Mouse (Mus musculus) kidney, adult 11 months (tissue): ENCODE measurements at regions not wholly inside any gene's neighbourhood (a gene's known extent, or its start where the extent isn't known, plus 50 kb on each side); places are given as distances from the start of the nearest gene placed in this dataset.

ENCODE experiments used
- DNase-seq: peaks from one replicate; pipeline ENCODE4 v3.0.0; 2022

DNA sequence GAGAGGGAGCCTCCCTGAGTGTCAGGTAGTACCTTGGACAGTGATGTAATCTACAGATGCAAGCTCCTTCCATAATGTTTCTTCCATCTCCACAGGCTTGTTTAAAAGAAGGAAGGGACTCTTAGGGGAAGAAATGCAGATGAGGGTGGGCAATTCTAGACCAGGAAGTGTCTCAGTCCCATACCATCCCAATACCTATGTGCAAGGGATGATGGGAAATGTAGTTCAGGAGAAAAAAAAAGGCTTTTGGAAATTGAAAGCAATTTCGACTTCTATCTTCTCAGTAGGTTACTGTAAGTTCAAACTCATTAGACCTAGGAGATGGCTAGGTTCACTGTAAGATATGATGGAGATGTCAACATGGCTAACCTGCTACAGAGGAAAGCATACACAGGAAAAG, 68.3 kb downstream of the Cd83 start:
- no peak for DNase-seq

DNA sequence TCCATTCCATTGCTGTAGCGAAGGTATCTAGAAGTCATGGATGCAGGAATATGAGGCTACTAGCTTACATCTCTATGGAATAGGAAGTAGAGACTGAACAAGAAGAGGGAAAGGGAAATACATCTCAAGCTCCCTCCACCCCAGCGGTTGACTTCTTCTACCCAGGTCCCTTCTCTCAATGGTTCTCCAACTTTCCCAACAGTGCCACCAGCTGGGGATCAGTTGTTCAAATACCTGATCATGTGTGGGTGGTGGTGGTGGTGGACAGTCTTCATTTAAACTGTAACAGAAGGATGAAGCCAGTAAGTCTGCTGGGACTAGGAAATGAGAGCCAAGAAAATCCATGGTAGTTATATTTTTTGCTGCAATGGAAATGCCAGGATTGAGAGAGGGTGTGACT, 70.4 kb downstream of the Cd83 start:
- DNase-seq, result no peak

DNA sequence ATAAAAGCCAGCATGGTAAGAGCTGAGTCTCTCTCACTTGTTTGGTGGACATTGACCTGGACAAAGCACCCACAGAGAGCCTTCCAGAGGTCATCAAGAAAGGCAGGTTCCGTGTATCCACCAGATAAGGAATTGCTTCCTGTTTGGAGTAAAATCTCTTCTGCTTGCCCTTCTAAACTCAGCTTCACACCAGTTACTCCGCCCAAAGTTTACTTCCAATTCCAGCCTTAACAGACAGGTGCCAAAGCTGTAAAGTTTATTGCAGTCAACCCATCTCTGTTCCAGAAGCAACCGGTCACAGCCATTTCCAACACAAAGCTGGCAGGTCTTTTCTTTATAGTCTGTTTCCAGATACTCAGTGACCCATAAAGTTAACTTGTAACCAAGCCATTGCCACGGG, 76.4 kb downstream of the Cd83 start:
- peak; percentile 68 for DNase-seq

DNA sequence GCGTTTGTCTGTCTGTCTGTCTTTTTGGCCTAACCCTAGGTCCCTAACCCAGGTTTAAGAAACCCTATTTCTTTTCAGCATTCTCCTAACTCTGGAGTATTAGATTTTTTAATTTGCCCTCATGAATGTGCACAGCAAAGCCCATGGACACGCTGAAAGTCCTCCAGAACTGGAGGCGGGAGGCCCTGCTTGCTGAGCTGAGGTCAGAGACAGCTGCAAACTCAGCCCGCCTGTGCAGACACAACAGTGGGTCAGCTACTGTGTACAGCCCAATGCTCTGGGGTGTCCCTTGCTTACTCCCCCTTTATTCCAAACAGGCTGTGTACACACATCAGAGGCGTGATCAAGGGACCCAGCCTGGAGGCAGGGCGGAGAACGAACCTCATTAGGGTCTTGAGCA, 76.8 kb downstream of the Cd83 start:
- DNase-seq, result peak; percentile 24

DNA sequence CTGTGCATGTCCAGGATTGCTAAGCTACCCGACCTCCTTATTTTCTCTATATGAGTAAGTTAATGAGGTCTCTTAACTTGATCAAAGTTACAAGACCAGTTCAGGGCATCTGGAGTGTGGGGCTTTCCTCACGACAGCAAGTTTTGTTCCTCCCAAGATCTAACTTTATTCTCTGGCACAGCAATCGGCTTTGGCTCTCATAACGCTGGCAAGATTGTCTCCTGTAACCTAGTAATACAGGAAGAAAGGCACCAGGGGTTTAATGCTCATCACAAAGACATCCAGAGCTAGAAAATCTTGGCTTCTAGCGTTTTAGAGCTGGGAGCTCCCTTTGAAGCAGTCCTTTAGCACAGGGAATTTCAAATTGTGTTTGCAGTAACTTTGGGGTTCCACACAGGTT, 77.5 kb downstream of the Cd83 start:
- DNase-seq, result no peak

DNA sequence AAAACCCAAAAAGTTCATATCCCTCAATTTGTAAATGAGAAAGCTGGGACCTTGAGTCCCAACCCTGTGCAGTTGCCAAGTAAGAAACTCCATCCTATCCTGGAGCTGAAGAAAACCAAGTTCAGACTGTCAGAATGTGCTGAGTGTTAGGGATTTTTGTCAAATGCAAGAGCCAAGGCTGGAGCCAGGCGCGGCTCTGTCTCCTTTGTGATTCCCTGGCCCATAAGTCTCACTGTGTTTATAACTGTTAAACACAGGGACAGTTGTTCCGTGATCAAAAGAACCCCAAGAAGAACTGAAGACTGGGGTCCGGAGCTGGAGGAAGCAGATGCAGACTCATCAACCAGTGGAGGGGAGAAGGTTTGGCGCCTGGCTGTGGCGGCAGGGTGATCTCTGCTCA, 78.0 kb downstream of the Cd83 start:
- DNase-seq, result peak; percentile 23

DNA sequence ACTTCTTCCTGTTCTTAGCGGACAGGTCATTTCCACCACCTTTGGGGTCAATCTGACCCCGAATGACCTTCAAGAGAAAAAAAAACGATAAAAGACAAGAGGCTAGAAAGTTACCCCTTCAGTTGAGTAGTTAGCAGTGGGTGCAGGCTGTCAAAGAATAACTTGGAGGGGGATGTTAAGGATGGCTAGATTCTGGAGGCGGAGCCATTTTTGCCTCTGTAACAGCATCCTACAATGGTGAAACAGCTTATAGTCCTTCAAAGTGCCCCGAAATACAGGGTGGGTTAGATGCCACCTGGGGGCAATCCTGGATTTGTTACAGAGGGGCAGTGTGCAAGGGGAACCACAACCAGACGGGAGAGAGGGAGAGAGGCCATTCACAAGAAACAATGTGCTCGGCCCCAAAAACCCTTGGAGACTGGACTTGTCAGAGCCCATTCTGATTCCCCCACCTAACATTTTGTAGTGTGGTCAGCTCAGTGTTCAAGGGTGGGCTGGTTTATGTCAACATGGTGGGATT, 79.1 kb downstream of the Cd83 start:
- DNase-seq, result peak; percentile 49

DNA sequence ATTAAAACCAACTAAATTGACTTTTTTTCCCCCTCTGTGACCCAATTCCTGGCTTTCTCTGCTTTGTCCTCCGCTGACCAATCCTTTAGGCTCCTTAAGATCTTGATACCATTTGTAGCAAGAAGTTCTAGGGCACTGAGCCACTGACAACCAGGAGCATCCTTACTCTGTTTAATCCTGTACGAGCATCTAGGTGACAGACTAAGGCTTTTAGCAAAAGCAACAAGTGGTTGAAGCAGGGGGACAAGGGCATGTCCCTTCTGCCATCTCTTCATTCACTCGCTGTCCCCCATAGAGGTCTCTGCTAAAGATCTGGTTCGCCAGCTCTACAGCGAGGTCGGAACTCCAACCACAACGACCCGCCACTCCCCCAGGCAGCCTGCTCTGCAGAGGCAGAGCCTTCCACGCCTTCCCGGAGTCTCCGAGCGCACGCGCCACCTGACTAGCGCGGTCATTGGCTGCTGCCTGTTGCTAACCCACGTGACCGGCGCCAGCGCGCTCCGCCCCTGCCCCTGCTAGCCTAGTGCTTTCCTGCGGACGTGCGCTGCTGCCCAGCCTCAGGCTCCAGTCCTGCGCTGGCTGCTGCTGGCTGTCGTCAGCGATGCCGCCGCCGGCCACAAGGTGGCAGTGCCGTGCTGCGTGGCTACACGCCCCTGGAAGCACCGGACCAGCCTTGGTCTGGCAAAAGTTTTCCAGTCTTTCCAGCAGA, 79.7 kb downstream of the Cd83 start:
- DNase-seq, result peak; percentile 99

DNA sequence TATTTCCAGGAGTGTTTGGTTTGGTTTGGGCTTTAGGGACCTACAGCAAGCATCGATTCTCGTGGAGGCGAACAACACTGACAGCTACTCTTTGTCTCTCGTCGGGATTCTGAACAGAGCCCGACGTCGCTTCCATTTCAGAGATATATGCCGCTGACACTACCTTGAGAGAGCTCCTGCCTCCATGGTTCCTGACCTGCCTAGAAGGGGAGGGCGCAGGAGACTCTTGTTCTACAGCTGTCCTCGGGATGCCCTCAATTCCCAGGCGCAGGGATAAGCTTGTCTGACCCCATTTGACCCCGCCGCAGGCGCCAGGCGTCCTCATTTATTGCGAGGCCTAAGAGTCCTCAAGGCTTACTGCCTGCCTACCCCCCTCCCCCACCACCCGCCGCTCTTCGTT, 80.5 kb downstream of the Cd83 start:
- DNase-seq, result peak; percentile 53

DNA sequence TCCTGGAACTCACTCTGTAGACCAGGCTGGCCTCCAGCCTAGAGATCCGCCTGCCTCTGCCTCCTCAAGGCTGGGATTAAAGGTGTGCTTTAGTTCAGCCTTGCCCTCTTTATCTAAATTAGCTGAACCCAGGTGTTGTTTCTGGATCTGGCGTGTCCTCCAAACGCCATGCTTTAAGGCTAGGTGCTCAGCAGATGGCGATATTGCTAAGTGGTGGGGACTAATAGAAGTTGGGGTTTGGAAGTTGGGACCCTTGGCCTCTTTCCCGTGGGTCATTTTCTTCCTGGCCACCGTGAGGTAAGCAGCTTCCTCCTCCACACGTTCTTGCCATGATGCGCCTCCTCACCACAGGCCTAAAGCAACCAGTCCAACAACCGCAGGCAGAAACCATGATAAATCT, 91.3 kb downstream of the Cd83 start:
- no peak for DNase-seq

DNA sequence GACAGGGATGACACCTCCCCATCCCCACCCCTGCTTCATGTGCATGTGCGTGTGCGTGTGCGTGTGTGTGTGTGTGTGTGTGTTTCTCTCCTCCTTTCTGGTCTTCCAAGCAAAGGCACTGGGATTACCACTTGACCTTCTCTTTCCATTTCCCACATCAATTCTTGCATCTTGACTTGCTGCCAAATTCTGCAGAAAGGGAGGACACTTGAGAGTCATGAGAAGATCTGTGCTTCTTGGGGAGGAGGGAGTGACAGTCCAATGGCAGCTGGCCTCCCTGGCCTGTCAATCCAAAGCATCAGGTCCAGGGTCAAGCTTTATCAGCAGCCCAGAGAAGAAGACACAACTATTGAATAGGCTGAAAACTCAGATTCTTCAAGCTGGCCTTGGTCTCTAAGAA, 102.7 kb downstream of the Cd83 start:
- no peak for DNase-seq

DNA sequence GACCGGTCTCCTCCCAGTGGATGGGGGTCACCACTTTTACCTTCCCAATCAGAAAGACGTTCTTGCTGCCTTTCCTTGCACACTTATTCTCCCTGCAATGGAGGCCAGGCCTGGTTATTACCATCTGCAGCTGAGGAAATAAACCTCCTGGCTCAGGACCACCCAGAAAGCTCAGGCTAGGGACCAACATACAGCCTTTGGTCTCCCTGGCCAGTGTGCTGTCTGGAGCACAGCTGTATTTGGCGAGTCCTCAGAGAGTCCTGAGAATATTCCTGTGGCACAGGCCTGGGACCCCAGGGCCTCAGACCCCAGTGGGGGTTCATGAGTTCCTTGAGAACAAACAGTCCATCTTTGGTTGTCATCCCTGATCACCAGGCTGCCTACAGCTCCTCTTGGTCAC, 107.4 kb downstream of the Cd83 start:
- DNase-seq, result no peak

DNA sequence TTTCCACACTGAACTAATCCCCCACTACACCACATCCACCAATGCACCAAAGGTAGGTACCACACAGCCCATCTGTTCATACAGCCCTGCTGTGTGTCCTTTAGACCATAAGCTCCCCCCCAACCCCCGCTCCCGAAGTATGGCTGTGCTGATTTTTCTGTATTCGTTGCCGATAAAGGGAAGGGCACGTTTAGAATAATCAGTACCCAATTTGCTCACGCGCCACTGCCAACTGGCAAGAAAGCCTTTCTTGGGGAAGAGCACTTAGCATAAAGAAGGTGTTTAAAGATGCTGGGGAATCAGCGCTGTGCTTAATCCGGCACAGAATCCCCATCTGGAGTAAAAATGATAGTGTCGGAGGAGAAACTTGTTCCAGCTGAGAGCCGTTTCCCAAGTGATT, 111.4 kb downstream of the Cd83 start:
- no peak for DNase-seq

DNA sequence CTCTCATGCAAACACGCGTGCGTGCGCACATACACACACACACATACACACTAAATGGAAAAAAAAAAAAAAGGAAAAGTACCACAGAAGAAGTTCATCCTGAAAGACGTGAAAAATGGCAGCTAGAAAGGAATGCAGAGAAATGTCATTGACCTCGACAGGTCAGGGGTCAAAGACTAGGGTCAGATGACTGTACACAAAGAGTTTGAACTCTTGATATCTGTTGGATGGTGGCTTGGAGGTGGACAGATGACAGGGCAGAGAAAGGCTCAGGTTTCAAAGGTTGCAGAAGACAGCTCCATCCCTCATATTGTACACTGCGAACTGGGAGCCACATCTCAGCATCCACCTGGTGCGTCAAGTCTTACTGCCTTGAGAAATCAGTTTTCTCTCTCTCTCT, 112.5 kb downstream of the Cd83 start:
- DNase-seq, result no peak

DNA sequence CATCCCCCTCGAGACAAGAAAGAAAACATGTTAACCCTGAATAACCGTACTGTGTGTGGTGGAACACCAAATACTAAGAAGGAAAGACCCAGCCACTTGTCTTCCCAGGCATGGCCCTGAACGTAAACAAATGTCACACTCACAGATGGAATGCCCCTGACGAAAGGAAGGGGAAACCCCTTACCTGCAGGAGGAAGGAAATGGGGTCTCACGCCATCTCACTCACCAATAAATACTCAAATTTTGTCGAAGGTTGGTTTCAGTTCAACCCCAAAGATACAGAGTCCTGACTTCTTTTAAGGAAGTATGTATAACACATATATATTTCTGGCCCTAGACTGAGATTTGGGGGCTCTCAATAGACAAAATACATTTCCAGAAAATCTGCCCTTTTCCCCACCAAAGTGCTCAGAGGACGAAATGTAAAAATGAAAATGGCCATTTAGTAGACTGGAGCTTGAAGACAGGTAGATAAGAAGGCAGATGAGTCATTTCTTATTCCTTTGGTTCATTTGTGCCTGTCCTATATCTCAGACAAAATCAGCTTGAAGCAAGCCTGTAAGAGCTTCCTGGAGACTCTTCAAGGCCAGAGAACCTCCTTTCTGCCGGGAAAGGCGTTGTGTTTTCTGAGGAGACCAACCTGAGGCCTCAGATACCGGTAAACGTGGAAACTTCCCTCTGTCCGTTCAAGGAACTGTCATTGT, 114.1 kb downstream of the Cd83 start:
- no peak for DNase-seq

DNA sequence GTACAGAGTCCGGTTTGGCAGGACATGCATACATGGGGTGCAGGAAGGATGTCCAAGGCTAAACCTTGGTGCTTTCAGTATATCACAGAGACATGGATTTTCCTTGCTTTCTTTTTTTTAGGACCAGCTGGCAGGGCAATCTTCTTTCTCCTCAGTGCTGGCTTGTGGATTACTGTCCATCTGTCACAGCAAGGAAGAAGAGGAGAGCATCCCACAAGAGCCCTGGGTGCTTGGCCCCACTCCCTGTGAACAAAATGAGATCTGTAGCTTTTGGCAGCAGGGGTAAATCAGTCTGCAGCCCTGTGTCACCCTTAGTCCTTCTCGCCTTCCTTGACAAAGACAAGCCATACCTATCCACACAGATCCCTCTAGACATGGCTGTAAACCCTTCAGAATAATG, 115.5 kb downstream of the Cd83 start:
- DNase-seq, result no peak

DNA sequence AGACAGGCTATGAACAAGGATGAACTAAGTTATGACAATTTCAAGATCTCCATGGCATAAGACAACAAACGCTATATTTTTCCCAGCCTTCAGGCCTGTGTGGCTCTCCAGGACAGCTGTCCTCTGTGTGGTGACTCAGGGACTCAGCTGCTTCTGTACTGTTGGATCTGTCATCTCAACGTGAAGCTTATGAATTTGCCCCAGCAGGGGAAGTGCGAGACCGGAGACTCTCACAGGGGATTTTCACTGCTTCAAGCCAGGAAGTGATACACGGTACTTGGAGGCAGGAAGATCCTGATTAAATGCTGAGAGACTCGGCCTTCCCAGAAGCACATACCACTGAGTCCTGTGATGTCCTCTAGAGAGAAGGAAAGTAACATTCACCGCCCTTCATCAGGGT, 116.2 kb downstream of the Cd83 start:
- no peak for DNase-seq

DNA sequence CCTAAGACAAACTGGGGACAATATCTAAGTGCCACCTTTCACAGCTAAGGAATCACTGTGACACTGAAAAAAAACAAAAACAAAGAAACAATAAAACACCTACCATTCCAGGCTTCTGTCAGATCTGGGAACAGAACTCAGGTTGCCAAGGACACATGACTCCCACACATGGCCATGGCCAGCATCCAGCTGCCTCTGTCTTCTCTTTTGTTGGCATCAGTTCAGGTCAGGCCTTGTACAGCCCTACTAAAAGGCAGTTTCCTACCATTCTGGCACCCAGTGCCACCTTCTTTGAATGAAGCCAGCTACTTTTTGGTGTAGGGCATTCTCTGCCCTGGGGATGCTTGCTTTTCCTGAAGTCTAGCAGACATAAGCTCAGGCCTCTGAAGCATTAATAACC, 118.8 kb downstream of the Cd83 start:
- peak; percentile 19 for DNase-seq

DNA sequence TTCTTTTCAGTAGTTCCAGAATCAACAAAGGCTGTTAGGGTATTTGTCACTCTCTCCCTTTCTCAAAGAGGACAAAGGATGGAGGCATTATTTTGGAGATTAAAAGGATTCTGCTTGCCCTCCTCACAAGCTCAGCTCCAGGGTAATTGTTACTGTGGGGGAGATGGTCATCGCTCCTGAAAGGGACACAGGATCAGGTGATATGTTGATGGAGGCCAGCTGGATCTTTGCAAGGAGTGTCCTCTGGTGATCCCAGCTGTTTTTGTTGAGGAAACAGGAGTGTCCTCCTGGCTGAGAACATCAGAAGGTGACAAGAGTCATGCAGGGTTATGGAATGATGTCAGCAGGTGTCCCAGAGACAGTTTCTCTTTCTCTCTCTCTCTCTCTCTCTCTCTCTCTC, 119.7 kb downstream of the Cd83 start:
- no peak for DNase-seq

DNA sequence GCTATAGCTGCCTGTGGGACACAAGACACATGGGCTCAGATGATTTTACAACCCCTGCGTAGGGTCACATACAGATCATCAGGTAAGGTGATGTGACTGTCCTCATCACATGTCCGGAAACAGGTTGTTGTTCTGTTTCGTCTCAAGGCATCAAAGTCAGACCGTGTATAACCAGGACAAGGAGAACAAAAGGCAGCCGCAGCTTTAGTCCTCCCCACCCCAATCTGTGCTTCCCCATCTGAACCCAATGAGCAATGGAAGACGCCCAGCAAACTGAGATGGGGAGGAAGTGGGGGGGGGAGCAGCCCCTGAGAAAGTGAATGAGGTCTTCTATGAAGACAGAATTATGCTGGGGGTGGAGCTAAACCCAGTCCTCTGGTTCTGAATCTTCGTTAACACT, 121.7 kb downstream of the Cd83 start:
- DNase-seq, result no peak

DNA sequence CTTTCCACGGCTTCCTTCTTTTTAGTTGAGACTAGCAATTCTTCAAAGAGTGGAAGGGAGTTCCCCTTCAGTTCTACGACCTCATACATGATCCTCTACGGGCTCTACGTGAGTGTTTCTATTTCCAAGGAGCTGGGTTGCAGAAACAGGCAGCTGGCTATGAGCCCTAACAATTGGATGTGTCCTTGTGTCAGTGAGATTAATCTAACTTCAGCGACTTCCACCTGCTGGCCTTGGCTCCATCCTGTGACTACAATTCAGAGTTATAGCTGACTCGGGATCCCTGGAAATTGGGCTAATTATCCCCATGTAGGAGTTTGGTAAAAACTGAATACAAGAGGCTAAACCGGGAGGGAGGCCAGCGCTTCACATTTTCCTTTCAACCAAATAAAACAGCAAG, 122.8 kb downstream of the Cd83 start:
- DNase-seq, result no peak

DNA sequence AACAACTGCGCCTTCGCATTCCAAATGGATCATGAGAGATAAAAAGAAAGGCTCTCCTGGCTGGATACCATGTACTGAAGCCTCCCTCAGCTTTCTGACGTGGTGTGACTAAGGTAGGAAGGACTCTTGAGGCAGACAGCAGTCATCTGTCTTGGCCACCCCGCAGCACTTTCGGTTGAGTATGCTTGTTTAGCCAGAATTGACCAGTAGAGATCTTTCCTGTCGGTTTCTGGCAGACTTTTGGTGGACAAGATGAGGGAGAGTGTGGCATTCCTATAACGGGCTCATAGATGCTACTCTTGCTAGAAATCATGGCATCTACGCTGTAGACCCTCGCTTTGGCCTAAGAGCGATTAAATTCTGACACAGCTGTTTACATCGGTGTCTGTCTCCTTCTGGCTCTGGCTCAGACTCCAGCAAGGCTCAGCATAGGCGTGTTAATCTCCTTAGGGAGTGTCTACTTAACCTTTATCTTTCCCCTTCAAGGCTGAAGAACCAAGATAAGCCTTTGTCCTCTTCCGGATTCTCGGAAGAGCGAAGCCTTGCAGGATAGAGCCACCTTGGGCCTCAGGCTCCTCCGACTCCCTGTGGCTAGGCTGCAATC, 123.6 kb downstream of the Cd83 start:
- DNase-seq, result no peak

DNA sequence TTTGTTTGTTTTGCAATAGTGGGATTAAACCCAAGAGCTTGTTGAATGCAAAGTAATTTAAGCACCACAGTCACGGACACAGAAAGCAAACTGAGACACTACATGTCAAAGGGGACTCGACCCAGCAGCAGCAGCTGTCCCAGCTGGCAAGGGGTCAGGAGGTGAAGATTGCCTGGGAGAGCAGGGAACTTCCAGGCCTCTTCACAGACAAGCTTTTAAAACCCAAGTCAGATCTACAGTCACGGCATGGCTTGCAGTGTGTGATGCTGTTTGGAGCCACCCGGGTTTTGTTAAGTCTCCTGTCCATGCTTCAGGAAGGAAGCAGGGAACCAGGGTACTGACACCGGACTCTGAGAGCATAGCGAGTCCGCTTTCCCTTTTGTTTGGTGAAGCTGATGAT, 125.4 kb downstream of the Cd83 start:
- DNase-seq, result no peak

DNA sequence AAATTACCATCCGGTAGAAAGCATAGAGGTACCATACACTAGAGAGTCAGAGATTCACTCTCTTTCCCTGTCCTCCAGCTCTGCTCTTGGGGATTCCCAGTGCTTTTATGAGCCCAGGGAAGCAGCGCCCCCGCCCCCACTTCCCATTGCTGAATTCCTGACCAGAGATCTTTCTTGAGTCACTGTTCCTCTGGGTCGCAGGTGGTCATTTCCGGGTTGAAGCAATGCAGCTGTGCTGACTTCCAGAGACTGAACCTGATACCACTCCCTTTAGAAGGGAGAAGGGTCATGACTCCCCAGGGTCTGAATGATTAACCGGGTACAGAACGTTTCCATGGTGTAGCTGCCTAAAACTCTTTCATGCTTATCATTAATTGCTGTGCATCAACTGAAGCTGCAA, 128.9 kb downstream of the Cd83 start:
- DNase-seq, result no peak
